Mouse (Mus musculus): ENCODE data around the gene Kcnn1. TPM values are rescaled to one million over a fixed set of nuclear protein-coding genes. Genes with fewer than 3 reads are reported as not detected.

The Kcnn1 gene
- polyA plus RNA-seq, 1 experiment: 11.9 TPM

GRCm38 (mm10) chr8:70864712-70865221 is 1.7 kb upstream of the Kcnn1 start:
- H3K4me2 ChIP-seq (ENCODE audit: low read depth): peak overlapping the region; percentile 87
- peak overlapping the region; percentile 33 for H3K4me3 ChIP-seq

GRCm38 (mm10) chr8:70863956-70864711 is 1.1 kb upstream of the Kcnn1 start:
- no peaks in the 10 kb centered on the region for H3K27me3 ChIP-seq (ENCODE audit: control insufficient read depth, insufficient read depth, insufficient read length)
- H3K4me2 ChIP-seq (ENCODE audit: low read depth): peak overlapping the region; percentile 87
- TF ChIP-seq POLR2AphosphoS2 (IDR thresholded peaks at IDR 0.05; ENCODE audit: insufficient read length, low read depth) (peak; percentile 45), MYOD1 (IDR thresholded peaks at IDR 0.05; ENCODE audit: control insufficient read depth in 1 of 3, insufficient read length in 2 of 3, low read depth in 2 of 3) (peak in 1 of 3 experiments; percentile 6), MAX (IDR thresholded peaks at IDR 0.05; ENCODE audit: low read depth) (no peak), POLR2A (IDR thresholded peaks at IDR 0.05; ENCODE audit: insufficient read length, low read depth) (peak; percentile 49), TCF12 (IDR thresholded peaks at IDR 0.05; ENCODE audit: insufficient read depth, poor library complexity, severe bottlenecking) (no peak), TCF3 (IDR thresholded peaks at IDR 0.05; ENCODE audit: insufficient read length, low read depth) (no peak), MYOG (IDR thresholded peaks at IDR 0.05; ENCODE audit: control insufficient read depth in 1 of 3, insufficient read depth in 1 of 3, insufficient read length in 2 of 3, low read depth in 2 of 3) (no peak), REST (IDR thresholded peaks at IDR 0.05; ENCODE audit: insufficient read depth, insufficient read length) (no peak), SRF (IDR thresholded peaks at IDR 0.05; ENCODE audit: control insufficient read depth, insufficient read length, low read depth) (no peak), USF1 (IDR thresholded peaks at IDR 0.05; ENCODE audit: low read depth) (no peak), E2F4 (IDR thresholded peaks at IDR 0.05; ENCODE audit: insufficient read depth) (no peak), CEBPB (IDR thresholded peaks at IDR 0.05; ENCODE audit: insufficient read depth, poor library complexity, severe bottlenecking) (no peak)
- no peak overlapping the region for H3ac ChIP-seq (ENCODE audit: control insufficient read depth, insufficient read length)
- H3K79me2 ChIP-seq (ENCODE audit: control insufficient read depth, insufficient read depth): no peaks in the 10 kb centered on the region
- peak overlapping the region; percentile 33 for H3K4me3 ChIP-seq
- H3K36me3 ChIP-seq (ENCODE audit: control insufficient read depth, insufficient read depth): no peaks in the 10 kb centered on the region

More at GRCm38 (mm10) chr8:70864712-70865221, 1.7 kb upstream of the Kcnn1 start:
- H3ac ChIP-seq (ENCODE audit: control insufficient read depth, insufficient read length): no peak overlapping the region
- no peaks in the 10 kb centered on the region for H3K36me3 ChIP-seq (ENCODE audit: control insufficient read depth, insufficient read depth)
- H3K79me2 ChIP-seq (ENCODE audit: control insufficient read depth, insufficient read depth): no peaks in the 10 kb centered on the region
- no peaks in the 10 kb centered on the region for H3K27me3 ChIP-seq (ENCODE audit: control insufficient read depth, insufficient read depth, insufficient read length)
- TF ChIP-seq POLR2AphosphoS2 (IDR thresholded peaks at IDR 0.05; ENCODE audit: insufficient read length, low read depth): peak; percentile 41
- no peak for TF ChIP-seq MAX (IDR thresholded peaks at IDR 0.05; ENCODE audit: low read depth)
- no peak for TF ChIP-seq SRF (IDR thresholded peaks at IDR 0.05; ENCODE audit: control insufficient read depth, insufficient read length, low read depth)
- TF ChIP-seq TCF12 (IDR thresholded peaks at IDR 0.05; ENCODE audit: insufficient read depth, poor library complexity, severe bottlenecking): no peak
- no peak for TF ChIP-seq REST (IDR thresholded peaks at IDR 0.05; ENCODE audit: insufficient read depth, insufficient read length)
- no peak for TF ChIP-seq TCF3 (IDR thresholded peaks at IDR 0.05; ENCODE audit: insufficient read length, low read depth)
- no peak for TF ChIP-seq E2F4 (IDR thresholded peaks at IDR 0.05; ENCODE audit: insufficient read depth)
- TF ChIP-seq CEBPB (IDR thresholded peaks at IDR 0.05; ENCODE audit: insufficient read depth, poor library complexity, severe bottlenecking): no peak
- peak; percentile 63 for TF ChIP-seq POLR2A (IDR thresholded peaks at IDR 0.05; ENCODE audit: insufficient read length, low read depth)
- no peak for TF ChIP-seq USF1 (IDR thresholded peaks at IDR 0.05; ENCODE audit: low read depth)
- no peak for TF ChIP-seq MYOD1 (IDR thresholded peaks at IDR 0.05; ENCODE audit: control insufficient read depth in 1 of 3, insufficient read length in 2 of 3, low read depth in 2 of 3)
- TF ChIP-seq MYOG (IDR thresholded peaks at IDR 0.05; ENCODE audit: control insufficient read depth in 1 of 3, insufficient read depth in 1 of 3, insufficient read length in 2 of 3, low read depth in 2 of 3): no peak

- Histone ChIP-seq H3ac (ENCODE audit: control insufficient read depth, insufficient read length) (no peak overlapping the region), H3K4me3 (no peak overlapping the region), H3K36me3 (ENCODE audit: control insufficient read depth, insufficient read depth) (no peaks in the 10 kb centered on the region), H3K79me2 (ENCODE audit: control insufficient read depth, insufficient read depth) (no peaks in the 10 kb centered on the region), H3K4me2 (ENCODE audit: low read depth) (no peak overlapping the region), H3K27me3 (ENCODE audit: control insufficient read depth, insufficient read depth, insufficient read length) (no peaks in the 10 kb centered on the region)
- TF ChIP-seq REST (IDR thresholded peaks at IDR 0.05; ENCODE audit: insufficient read depth, insufficient read length) (no peak), TCF12 (IDR thresholded peaks at IDR 0.05; ENCODE audit: insufficient read depth, poor library complexity, severe bottlenecking) (no peak), USF1 (IDR thresholded peaks at IDR 0.05; ENCODE audit: low read depth) (peak; percentile 10), SRF (IDR thresholded peaks at IDR 0.05; ENCODE audit: control insufficient read depth, insufficient read length, low read depth) (no peak), E2F4 (IDR thresholded peaks at IDR 0.05; ENCODE audit: insufficient read depth) (no peak), MYOD1 (IDR thresholded peaks at IDR 0.05; ENCODE audit: control insufficient read depth in 1 of 3, insufficient read length in 2 of 3, low read depth in 2 of 3) (no peak), MYOG (IDR thresholded peaks at IDR 0.05; ENCODE audit: control insufficient read depth in 1 of 3, insufficient read depth in 1 of 3, insufficient read length in 2 of 3, low read depth in 2 of 3) (no peak), CEBPB (IDR thresholded peaks at IDR 0.05; ENCODE audit: insufficient read depth, poor library complexity, severe bottlenecking) (no peak)
Measured at GRCm38 (mm10) chr8:70857516-70857915, 5.5 kb downstream of the Kcnn1 start.

GRCm38 (mm10) chr8:70856541-70857197 is 6.4 kb downstream of the Kcnn1 start:
- H3K79me2 ChIP-seq (ENCODE audit: control insufficient read depth, insufficient read depth): no peaks in the 10 kb centered on the region
- TF ChIP-seq E2F4 (IDR thresholded peaks at IDR 0.05; ENCODE audit: insufficient read depth): no peak
- no peak for TF ChIP-seq MYOG (IDR thresholded peaks at IDR 0.05; ENCODE audit: control insufficient read depth in 1 of 3, insufficient read depth in 1 of 3, insufficient read length in 2 of 3, low read depth in 2 of 3)
- TF ChIP-seq TCF12 (IDR thresholded peaks at IDR 0.05; ENCODE audit: insufficient read depth, poor library complexity, severe bottlenecking): no peak
- no peak for TF ChIP-seq CEBPB (IDR thresholded peaks at IDR 0.05; ENCODE audit: insufficient read depth, poor library complexity, severe bottlenecking)
- TF ChIP-seq REST (IDR thresholded peaks at IDR 0.05; ENCODE audit: insufficient read depth, insufficient read length): no peak
- peak; percentile 56 for TF ChIP-seq POLR2A (IDR thresholded peaks at IDR 0.05; ENCODE audit: insufficient read length, low read depth)
- no peak for TF ChIP-seq TCF3 (IDR thresholded peaks at IDR 0.05; ENCODE audit: insufficient read length, low read depth)
- peak; percentile 64 for TF ChIP-seq POLR2AphosphoS2 (IDR thresholded peaks at IDR 0.05; ENCODE audit: insufficient read length, low read depth)
- TF ChIP-seq MYOD1 (IDR thresholded peaks at IDR 0.05; ENCODE audit: control insufficient read depth in 1 of 3, insufficient read length in 2 of 3, low read depth in 2 of 3): no peak
- no peak for TF ChIP-seq SRF (IDR thresholded peaks at IDR 0.05; ENCODE audit: control insufficient read depth, insufficient read length, low read depth)
- TF ChIP-seq USF1 (IDR thresholded peaks at IDR 0.05; ENCODE audit: low read depth): no peak
- H3K4me2 ChIP-seq (ENCODE audit: low read depth): peak overlapping the region; percentile 81
- H3ac ChIP-seq (ENCODE audit: control insufficient read depth, insufficient read length): no peak overlapping the region
- H3K27me3 ChIP-seq (ENCODE audit: control insufficient read depth, insufficient read depth, insufficient read length): no peaks in the 10 kb centered on the region
- no peaks in the 10 kb centered on the region for H3K36me3 ChIP-seq (ENCODE audit: control insufficient read depth, insufficient read depth)
- peak overlapping the region; percentile 18 for H3K4me3 ChIP-seq
